Mouse (Mus musculus) gastrocnemius, postnatal 10 days (tissue): ENCODE results near the gene Sergef. TPM values are rescaled to one million over a fixed set of nuclear protein-coding genes. Genes with fewer than 3 reads are reported as not detected.
A peak's percentile ranks its signal among the peaks of the same experiment; 100 is the strongest.

Experiments
- DNase-seq: peaks from one replicate; pipeline ENCODE4 v3.0.0; 2021; ENCODE audit warnings: mixed read lengths
- total RNA-seq, 2 experiments: library from RNA; stranded (reverse); gene quantifications; 2 replicates each; pipeline ENCODE4 v1.2.3; 2021

Sergef gene
- total RNA-seq, 2 experiments from 2014 or later = 5.8 to 6.7 TPM

DNA sequence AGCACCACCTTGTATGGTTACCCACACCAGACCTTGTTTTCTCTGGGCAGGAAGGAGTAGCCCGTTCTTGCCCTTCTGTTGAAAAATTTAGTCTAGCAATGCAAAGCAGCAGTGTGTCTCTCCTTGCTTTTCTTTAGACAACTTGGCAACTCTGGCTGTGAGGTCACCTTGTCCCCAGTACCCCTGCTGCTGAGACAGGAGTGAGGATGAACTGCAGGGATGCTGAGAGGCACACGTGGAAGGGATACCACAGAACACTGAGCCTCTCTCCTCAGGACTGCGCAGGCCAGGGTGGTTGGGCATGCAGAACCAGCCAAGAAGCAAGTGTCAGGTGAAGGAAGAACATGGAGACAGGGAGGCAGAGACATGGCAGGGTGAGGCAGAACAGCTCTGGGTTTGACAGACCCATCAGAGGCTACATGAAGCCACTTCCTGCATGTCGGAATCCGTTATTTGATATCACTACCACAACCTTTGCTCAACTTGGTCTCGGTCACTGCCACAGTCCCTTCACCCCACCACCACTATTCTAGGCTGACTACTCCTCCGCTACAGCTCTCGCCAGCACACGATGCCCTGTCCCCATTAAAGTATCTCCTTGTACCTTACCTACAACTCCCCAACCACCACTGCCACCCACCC lies 103.0 kb downstream of the Sergef start:
- DNase-seq = no peak

DNA sequence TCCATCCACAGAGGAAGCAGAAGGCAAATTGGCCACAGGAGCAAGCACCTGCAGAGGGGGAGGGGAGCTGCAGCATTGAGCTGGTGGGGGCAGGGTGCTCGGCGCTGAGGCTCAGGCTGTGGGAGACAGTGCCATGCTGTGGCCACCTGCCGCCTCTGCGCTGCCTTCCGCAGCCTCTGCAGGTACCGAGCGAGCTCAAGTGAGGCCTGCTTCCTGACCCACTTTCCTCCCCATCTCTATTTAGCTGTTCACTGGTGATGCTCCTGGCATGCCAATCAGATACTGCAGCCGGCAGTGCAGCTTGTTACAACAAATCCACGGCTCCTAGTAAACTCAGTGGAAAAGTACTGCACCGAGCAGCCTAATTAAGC lies 104.2 kb downstream of the Sergef start:
- DNase-seq = peak; percentile 33

DNA sequence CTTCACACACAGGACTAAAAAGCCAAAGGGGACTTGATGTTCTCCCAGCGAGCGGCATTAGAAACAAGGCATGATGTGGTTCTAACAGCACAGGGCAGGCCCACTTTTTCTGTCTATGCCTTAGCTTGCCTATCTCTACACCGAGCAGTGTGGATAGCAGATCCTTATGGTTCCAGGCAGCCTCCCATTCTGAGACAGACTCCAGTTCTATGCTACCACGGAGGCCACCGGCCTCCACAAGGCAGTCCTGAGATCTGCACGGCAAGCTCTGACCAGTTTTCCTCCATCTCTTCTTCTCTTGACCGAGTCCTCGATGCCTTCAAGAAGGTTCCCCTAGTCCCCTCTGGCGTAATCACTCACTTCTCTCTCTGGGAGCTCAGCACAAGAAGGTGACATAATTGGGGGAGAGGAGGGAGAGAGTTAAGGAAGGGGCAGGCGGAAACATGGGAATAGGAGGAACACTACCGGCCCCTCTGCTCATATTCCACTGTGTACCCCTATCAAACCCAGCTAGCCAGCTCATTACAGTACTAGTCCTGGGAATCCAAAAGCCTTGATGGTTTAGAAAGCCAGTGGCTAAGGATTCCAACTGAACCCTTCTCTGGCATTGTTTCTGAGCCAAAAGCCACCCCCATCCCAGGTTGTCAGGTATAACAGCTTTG lies 104.7 kb downstream of the Sergef start:
- no peak for DNase-seq

DNA sequence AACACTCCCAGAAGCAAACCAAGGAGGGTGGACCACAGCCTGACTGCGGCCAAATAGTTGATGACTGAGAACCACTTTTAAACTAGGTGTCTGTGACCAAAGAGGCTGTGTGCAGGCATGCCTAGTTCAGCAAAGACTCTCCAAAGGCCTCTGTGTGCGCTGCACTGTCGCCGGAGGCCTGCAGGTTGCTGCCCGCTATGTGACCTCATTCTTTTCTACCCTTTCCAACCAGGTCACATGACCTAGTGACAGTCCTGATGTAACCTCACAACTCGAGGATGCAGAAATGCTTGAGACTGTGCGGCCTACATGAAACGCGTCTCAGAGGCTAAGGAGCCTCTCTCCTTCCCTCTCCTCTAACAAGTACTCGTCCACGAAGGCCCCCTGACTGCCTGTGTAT lies 106.1 kb downstream of the Sergef start:
- DNase-seq = no peak

DNA sequence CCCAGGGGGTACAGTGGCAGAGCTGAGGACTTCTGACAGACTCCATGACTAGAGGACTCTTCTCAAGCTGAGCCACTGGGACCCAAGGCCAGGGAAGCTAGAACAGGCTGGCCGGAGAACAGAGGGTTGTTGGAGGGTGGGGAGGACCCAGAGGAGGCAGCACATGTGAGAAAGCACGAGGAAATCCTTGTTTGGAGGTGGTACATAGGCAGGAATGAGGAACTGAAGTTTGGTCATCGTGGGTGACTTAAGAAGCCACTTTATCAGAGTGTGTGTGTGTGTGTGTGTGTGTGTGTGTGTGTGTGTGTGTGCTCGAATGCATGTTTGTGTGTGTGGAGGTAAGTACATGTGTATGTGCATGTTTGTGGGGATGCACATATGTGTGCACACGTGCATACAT lies 108.3 kb downstream of the Sergef start:
- DNase-seq = no peak

DNA sequence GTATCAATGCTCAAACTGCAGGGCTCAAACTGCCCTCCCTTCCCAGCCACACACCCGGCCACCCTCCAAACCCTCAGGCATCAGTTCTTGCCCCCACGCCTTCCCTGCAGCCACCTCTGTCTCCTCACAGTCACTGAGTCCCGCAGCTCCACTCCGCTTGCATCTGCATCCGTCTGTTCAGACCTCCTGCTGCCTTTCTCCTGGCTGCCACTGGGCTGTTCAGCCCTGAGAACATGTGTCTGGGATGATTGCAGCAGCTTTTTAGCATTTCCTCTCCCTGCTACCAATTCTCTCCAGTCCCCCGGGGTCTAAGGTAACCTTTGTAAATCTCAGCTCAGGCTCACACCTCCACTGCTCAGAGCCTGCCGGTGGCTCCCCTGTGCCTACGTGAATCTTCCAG lies 109.7 kb downstream of the Sergef start:
- DNase-seq = no peak

DNA sequence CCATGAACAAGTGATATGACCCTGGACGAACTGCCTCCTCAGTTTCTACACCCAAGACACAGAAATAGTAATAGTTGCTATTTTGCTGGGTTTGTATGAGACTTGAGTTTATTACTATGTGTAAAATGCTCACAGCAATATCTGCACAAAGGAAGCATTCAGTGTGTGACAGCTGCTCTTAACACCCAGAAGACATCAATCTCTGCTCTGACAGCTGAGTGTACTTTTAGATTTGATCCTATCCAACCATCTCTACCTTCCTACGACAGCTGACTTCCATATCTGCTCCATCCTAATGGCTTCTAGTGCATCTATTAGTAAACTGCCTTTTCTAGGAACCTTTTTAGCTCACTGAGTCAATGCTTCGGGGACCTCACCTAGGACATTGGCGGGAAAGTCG lies 110.3 kb downstream of the Sergef start:
- DNase-seq = no peak

DNA sequence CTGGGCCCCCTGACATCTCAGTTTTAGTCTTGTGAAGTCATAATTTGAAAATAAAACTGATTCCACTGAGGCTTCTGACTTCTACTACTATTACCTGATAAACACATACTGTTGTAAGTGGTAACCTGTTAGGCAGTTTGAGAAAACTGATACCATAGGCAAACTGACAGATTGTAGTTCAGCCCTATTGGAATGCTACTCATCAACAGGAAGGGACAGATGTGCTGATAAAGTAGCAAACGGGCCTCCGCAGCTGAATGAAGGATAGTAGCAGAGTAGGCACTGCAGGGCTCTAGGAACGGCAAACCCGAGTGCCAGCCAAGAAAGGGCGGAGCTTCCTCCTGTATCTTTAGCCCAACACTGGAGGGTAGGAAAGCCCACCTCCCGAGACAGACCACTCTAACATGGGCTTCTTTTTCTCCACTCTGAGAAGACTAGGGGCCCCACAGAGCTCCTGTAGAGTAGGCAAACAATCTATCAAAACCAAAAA lies 112.9 kb downstream of the Sergef start:
- DNase-seq = no peak

DNA sequence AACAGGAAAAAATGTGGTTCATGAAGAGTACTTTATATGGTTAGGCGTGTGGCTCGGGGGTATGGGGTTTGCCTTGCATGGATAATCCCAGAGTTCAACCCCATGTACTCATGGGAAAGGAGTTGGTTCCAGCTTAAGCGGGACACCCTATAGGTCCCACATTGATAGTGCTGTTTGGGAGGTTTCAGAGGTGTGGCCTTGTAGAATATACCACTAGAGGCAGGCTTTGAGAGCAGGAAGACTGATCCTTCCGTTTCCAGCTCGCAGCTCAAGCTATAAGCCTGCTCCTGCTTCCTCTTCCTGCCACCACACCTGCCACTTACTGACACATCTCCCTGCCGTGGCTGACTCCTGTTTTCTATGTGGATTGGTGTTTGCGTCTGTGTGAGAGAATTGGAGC lies 116.4 kb downstream of the Sergef start:
- DNase-seq = no peak

DNA sequence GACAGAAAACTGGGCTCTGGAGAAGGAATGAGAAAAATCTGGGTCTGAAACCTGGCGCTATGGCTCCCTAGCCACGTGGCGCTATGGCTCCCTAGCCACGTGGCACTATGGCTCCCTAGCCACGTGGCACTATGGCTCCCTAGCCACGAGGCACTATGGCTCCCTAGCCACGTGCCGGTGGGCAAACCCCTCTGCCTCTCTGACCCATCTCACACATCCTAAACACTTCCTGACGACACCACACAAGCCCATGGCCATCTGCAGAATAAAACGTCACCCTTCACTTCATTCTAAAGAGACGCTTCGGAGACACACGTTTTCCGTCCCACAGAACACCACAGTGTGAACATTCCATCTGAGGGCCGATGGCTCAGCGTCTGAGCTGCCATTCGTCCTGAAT lies 117.8 kb downstream of the Sergef start:
- DNase-seq = no peak

DNA sequence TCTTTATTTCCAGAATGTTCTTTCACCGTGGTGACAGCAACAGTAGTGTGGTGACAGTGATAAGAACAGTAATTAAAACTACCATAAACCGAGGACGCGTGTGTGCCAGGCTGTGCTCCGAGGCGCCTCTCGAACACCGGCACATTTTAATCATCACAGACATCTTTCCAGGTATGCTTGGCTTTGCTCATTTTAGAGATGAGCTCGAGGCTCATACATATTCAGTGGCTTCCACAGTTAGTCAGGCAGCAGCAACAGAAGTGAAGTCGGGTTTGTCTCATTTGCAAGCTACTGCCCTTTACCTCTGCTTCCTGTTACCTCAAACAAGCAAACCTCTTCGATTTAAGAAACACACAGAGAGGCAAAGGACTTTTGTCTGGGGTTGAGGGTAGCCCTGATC lies 120.5 kb downstream of the Sergef start:
- DNase-seq = no peak

DNA sequence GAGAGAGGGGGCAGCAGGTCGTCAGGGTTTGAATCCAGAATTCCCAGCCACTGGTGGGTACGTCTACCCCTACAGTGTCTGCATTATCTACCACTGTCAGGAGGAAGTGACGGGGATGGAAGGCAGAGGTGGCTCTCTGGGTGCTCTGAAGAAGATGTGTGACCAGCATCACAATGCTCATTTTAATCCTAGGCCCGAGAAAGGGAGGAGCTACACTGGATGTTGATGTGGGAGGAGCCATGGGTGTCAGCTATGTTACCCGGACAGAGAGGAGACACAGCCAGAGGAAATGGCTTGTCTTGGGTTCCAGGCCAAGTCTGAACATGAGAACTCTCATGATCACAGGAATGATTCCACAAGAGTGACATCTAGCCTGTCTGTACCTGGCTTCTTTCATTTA lies 122.4 kb downstream of the Sergef start:
- no peak for DNase-seq

DNA sequence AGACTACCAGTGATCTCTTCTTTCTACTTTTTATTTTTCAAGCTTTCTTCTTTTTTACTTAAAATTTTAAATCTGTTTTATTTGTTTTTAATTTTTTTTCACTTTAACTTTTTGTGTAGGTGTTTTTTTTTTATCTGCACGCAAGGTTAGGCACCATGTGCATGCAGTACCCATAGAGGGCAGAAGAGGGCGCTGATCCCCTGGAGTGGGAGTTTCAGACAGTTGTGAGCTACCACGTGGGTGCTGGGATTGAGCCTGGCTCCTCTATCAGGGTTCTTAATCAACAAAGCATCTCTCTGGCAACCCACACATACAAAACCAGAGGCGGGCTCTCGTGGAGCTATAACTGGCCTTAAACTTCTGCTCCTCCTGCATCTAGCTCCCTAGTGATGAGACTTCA lies 123.6 kb downstream of the Sergef start:
- no peak for DNase-seq

DNA sequence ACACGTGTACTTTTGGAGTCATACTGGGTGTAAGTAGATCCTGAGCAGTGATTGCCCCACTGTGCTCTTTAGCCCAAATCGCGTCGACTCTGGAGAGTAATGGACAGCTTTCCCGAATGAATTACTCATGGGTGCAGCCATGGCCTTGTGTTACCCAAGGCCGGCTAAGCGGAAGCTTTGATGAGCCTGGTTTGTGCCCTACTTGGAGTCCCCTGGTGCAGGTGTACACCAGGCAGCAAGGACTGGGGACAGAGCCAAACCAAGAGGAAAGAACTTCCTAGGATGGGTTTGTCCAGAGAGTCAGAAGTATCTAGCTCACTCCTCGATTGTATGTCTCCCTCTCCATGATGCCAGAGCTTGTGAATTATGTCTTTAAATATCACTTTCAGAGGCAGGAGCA lies 124.6 kb downstream of the Sergef start:
- no peak for DNase-seq

DNA sequence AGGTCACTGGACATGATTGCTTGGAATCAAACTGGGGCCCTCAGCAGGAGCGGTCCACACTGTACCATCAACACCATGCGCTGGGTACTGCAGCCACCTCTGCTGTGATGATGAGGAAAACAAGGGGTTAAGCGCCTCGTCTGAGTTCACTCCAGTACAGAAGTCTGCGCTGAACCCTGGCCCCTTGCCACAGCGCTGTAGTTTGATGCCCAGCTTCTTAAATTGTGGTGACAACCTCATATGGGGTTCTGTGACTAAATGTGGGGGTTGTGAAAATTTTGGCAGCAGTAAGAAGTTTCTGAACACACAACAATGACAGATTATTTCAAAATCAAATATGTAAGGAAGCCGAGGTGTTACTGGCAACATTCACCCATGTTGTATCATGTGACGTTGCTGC lies 126.0 kb downstream of the Sergef start:
- DNase-seq = no peak

DNA sequence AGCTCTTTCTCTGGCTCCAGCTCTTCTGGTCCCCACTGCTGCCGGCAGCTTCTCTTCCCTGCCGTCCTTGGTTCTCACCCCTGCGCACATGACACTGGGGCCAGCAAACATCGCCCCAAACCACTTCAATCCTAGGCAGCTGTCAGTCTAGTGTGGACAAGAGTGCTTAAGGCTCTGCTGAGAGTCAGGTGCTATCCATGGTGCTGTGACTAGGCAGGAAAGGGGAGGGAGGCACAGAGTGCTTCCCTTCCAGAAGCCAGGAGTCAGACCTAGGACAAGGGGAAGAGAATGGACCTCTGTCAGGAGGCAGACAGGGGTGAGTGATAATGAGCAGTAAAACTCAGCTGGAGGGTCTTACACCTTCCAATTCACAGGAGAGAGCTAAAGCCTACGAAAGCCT lies 126.8 kb downstream of the Sergef start:
- no peak for DNase-seq

DNA sequence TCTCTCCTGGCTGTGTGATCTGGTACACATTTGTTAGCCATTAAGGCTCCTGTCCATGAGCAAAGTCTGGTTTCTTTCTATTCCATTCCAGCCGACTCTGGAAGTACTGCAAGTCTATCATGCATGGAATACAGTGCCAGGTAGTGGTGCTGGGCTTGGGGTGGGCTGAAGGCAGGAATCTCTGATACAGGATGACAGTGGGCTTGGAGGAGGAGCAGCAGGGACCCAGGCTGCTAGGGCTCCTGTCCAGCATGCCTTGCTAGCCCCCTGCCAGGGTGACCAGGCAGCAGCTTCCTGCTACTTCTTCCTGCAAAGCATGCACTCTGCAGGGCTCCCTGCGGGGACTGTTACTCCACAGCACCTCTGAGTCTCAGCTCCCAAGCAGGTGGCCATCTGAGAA lies 128.8 kb downstream of the Sergef start:
- DNase-seq = no peak

DNA sequence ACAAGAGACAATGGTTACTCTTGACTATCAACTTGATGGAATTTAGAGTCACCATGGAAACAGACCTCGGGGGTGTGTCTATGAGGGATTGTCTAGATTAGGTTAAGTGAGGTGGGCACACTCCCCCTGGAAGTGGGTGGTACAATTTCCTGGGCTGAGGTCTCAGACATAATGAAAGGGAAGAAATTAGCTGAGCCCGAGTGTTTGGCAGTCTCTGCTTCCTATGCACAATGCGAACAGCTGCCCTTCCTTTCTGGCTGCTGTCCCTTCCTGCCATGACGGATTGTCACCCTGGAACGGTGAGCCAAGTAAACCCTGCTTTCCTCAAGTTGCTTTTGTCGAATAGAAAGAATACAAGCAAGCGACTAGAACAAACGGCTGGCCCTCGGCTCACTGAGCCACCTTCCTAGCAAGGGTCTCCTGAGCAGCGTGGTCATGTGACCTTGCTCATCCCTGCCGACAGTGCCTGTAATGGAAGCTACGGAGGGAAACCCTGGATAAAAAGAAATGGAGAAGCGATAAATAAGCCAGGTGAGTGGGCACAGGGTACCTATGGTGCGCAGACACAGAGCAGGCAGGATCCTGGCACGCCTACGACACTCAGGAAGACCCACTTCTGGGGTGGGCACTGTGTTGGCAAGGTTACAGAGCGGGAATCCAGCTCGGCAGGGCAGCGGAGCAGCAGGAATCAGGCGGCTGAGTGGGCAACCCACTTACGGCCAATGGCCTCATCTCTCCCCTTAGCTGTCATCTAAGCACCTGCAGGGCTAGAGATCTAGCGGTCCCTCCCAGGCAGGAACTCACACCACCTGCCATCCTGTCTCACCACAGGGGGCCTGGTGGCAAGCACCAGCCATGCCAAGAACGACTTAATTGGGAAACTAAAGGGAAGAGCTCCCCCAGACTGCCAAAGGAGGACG lies 130.0 kb downstream of the Sergef start:
- no peak for DNase-seq

DNA sequence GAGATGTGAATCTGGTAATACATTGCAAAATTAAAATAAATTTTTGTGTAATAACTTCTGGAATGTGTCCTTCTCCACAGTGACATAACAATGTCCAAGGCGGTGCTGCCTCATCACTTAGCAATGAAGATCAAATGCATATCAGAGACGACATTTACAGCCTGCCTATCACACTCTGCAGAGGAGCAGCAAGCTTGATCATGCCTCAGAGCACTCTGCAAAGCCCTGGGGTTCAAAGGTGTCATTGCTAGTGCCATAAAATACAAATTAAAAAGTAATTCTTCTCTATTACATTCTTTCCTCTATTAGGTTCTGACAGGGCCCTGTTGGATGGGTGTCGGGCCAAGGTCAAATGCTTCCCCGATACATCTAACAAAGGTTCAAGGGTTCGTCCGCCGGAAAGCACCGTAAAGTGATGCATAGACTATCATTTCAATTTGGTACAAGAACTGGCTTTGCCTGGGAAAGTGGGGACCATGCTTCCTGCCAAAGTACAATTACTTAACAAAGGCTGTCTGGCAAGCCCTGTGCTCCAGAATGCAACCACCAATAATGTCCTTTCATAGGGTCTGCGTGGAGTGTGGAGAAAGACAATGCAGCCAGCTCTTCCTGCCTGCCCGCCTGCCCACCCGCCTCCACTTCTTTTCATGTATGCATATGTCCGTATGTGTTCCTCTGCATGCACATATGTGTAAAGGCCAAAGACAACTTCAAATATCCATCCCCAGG lies 130.9 kb downstream of the Sergef start:
- no peak for DNase-seq

DNA sequence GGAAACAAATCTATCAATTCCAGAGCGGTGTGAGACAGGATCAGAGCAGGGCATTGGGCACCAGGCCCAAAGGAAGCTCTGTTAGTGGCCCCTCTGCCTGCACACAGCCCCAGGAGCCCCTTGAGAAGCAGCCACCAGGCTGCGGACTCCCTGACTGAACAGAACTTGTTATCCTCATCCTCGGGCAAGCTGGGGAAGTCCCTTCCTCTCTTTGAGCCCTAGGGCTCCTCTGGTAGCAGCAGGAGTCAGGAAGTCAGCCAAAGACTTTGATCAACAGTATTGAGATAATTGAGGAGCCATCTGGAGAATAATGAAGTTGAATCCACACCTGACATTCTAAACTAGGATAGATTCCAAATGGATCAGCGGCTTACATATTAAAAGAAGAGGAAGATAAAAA lies 135.4 kb downstream of the Sergef start:
- no peak for DNase-seq

DNA sequence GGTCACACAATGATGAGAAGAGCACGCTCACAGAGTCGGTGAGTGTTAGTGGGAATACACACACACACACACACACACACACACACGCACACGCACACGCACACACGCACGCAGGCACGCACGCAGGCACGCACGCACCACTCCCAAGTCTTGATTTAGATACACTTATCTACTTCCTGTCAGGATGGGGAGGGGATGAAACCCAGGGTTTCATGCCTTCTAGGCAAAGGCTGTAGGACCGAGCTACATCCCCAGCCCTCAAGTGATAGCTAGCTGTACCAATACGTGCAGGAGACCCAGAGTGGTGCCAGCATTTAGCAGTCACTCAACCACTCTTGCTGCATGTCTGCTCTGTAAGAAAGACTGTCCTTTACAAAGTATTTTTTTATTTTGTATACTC lies 137.0 kb downstream of the Sergef start:
- no peak for DNase-seq

DNA sequence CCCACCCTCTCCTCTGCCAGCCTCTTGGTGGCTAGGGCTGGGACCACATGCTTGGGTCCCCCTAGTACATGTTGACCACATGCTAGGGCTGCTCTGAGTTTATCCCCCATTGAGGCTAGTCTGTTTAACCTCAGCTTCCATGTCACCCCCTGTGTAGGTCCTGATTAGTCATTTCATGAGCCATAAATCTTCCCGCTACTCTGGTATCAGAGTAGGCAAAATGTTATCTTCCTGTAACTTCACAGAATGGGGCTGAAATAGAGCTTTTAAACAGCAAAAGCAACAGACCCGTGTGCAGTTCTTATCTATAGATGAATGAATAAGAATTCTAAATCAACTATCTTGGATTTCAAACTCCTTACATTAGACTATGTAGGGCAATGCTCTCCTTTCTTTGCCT lies 138.1 kb downstream of the Sergef start:
- no peak for DNase-seq

DNA sequence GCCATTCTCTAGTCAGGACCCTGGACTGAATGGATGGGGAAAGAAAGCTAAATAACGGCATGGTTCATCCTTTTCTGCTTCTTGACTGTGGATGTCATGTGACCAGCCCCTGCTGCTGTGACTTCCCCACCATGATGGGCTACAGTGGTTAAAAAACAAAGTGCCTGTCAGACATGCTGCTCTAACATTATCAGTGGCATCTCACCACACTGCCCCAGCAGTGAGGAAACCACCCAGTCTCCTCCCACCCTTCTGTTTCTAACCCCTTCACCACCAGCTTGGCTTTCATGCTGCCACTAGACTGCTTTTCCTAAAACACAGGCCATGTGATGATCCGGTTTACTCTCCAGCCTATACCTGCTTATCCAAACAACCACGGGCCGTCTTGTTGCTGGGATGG lies 140.0 kb downstream of the Sergef start:
- no peak for DNase-seq
